Mouse (Mus musculus): ENCODE measurements at regions not wholly inside any gene's neighbourhood (a gene's known extent, or its start where the extent isn't known, plus 50 kb on each side); places are given as distances from the start of the nearest gene placed in this dataset.

GRCm38 (mm10) chr10:38516636-38517035, 304.9 kb downstream of the Rfpl4b start:
- DNase-seq (ENCODE audit: low read depth): peak; percentile 82

All from NIH3T3 (cell line).